Mouse (Mus musculus) adrenal gland, postnatal 36 days (tissue): ENCODE data around the gene Plek2. TPM values are rescaled to one million over a fixed set of nuclear protein-coding genes. Genes with fewer than 3 reads are reported as not detected.

Experiments
- DNase-seq, 2 experiments: peaks; one replicate each; pipeline ENCODE4 v3.0.0; 2021; ENCODE audit warnings: mixed read lengths in 1 of 2
- total RNA-seq, 2 experiments: library from RNA; stranded (reverse); gene quantifications; 2 replicates each; pipeline ENCODE4 v1.2.3; 2021

Gene Plek2
- total RNA-seq, 2 experiments from 2014 or later, result 0.16 TPM; not detected in 1

DNA sequence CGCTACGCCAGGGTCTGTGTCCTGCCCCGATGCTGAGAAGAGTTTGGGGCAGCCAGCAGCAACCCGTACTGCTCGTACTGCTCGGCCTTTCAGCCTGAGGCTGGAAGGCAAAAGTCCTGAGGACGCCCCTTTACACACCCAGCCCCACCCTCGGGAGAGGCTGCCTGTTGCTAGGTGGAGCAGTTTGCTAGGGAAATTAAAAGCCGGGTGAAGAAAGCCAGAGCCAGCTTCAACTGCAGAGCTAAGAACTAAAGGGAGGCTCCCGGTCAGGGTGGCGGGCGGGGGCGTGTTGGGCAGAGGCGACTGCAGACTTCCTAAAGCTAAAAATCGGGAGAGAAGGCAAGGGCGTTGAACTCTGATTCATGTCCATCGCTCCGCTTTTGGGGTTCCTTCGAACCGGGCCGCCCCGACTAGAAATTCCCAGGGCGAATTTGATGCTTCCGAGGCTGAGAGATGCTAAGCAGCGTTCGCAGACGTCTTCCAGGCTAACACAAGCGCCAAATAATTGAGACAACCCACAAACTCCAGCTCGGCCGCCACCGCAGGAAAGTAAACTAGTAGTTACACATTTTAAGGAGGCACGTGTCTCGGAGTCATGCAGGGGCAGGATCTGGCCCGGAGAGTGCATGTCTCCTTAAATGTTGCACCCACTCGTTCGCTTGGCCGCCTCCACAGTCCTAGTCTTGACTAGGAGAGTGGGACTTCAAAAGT lies 5.1 kb upstream of the Plek2 start:
- DNase-seq, result peak in 1 of 2 experiments; percentile 38

DNA sequence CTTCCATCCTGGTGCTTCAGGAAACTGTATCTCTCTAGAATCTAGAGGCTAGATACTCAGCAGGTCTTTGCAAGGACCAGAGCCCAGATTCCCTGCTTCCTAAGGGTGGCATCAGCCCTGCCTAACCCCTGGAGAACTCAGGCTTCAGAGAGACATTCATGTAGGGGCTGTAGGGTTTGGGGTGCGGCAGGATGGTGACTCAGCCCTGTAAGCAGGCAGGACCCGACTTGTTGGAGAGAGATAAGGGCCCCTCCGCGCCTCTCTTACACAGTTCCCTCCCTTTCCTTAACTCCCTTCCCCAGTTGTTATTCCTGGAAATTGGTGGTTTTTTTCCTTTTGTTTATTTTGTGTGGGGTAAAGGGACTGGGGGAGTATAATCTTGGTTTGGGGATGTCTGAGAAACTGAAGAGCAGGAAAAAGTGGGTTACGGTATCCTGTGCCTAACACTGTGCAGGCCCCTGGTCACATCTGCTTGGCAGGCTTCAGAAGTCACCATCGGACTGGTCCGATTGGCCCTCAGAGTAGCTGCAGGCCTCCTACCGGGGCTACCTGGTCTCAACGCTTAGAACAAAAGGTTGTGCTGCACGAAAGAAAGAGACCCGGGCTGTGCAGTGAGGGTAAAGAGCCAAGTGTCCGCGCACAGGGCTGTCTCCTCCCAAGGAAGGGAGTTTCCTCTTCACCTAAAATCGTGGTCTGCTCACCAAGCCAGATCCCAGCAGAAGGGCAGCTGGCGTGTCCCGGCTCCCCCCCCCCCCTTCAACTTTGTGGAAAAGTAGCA lies 4.1 kb upstream of the Plek2 start:
- DNase-seq, result no peak

DNA sequence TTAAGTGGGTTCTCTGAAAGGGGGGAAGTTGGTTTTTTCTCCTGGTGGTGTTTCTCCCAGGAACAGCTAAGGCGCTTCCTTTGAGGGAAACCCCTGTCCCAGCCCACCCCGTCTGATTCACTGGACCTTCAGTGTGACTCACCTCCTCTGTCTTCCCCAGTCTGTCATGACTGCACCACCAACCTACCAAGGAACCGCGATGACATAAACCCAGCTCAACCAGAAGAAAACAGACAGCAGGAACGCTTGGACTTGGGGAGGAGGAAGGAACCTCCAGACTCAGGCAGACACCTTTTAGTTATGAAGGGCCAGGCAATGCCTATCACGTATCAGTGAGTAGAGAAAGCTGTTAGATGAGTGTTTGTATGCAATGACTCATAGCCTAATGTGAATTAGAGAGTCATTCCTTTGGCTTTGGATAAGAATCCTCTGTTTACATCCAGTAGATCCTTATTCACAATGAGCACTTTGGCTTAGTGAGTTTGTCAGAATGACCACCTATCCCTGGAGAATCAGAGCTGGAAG lies 1.4 kb upstream of the Plek2 start:
- DNase-seq, result no peak

DNA sequence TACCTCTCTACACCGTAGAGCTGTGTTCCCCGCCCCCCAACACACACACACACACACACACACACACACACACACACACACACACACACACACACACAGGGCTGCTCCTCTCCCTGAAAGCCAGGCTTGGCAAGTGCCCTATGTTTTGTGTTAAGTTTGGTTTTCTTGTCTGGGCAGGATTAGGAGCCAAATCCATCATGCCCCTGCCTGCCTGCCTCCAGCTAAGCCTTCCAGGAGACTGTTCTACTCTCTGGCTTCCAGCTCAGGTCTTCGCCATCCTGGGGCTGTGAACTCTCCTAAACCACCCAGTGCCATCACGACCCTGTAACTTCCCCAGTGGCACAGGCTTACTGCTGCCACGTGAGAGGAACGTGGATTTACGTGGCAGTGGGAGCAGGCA lies 2.3 kb downstream of the Plek2 start:
- DNase-seq, result no peak

DNA sequence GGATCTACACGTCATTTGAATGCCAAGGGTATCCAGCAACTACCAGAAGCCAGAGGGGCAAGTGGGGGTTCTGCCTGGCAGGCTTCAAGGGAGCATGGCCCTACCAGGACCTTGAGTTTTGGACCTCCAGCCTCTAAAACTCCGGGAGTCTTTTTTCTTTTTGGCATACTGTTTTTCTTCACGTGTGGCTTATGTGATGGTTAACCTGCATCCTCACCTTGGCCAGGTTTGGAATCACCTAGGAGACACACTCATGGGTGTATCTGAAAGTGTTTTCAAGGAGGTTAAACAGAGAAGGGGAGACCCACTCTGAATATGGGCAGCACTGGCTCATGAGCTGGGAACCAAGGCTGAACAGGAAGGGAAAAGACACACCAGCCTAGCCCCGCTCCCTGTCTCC lies 3.5 kb downstream of the Plek2 start:
- no peak for DNase-seq

DNA sequence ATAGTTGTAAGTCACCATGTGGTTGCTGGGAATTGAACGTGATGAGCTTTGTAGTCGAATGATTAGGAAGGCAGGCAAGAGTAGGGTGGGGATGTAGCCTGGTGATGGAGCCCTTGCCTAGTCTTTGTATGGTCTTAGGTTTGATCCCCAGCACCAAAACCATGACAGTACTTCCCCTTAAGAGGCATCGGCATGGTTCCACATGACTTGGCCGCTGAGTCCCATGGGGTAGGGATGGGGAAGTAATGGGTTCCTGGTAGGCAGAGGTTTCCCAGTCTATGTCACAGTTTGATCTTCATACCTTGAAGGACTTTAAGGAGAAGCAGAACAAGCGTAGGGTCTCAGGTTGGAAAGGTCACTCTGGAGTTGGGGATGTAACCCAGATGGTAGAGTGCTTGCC lies 5.3 kb downstream of the Plek2 start:
- DNase-seq, result no peak

DNA sequence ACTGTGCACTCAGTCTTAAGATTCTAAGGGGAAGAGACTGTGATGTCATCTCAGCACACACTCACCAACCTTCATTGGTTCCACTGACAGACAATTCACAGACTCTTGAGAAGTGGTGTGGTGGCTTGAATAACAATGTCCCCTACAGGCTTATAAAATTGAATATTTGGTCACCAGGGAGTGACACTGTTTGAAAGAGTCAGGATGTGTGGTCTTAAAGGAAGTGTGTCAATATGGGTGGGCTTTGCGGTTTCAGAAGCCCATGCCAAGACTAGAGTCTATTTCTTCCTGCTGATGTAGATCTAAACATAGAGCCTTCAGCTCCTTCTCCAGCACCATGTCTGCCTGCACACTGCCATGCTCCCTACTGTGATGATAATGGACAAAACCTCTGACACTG lies 8.9 kb downstream of the Plek2 start:
- no peak for DNase-seq

DNA sequence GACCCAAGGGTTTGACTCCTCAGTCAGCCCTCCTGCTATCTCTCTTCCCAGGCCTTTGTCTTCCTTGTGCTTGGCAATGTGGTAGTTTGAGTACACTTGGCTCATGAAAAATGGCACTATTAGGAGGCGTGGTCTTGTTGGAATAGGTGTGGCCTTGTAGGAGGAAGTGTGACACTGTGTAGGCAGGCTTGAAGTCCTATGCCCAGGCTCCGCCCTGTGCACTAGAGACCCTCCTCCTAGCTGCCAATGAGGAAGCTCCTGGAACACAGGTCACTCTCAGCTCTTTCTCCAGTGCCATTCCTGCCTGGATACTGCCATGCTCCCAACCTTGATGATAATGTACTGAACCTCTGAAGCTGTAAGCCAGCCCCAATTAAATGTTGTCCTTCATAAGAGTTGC lies 15.6 kb downstream of the Plek2 start:
- DNase-seq, result no peak

DNA sequence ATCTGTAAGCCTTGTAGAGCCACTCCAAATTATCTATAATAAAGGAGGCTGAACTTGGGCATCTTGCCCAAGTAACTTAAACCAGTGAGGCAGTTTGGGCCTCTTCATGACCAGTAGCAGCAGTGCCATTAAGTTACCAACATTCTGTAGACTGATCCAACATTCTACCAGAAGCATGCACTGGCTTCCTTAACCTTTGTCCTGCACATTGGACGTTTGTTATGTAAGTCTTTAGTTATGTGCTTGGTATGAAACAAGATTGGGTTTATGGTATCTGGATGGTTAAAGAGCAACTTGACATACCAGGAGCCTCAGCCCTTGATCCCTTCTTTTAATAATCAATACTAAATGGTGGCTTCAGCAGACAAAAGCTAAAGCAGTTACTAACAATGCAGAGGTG lies 16.7 kb downstream of the Plek2 start:
- DNase-seq, result no peak

DNA sequence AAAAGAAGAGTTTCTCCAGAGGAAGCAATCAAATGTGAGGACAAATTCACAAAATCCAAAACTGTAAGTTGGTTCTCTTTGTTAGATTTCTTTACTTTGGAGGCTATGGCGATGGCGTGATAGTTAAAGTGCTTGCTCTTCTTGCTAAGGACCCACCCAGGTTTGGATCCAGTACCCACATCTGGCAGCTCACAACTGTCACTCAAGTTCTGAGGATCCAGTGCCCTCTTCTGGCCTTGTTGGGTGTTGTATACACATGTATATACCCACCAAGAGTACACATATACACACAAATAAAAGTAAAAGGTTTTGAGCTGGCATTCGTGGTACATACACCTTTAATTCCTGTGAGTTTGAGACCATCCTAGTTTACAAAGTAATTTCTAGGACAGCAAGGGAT lies 32.2 kb downstream of the Plek2 start:
- no peak for DNase-seq

DNA sequence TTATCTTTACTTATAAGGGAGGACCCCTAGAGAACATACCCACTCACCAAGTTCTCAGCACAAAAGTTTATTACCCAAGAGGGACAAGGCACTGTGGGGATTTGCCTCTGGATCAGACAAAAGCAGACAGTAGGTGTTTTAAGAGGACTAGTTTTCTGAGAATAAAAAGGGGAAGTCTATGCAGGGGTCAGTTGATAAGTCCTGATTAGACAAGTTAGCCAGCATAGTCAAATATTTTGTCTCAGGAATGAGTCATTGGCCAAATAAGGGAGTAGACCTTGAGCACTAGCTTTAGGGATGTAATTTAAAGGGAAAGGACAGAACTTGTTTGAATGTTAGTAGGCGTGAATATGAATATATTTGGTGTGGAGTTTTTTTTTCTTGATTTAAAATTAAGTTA lies 38.6 kb downstream of the Plek2 start:
- no peak for DNase-seq

DNA sequence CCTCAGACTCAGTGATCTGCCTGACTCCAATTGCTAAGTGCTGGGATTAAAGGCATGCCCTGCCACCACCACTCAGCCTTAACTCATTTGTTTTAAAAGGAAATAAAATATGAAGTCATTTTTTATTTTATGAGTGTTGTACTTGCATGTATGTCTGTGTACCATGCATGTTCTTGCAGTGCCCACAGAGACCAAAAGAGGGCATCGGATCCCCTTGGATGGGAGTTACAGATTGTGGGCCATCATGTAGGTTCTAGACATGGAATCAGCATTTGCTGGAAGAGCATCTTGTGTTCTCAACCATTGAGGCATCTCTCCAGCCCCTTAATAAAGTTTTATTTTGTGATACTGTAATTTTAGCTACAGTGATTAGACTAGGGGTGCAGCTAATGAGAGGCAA lies 41.3 kb downstream of the Plek2 start:
- peak in 1 of 2 experiments; percentile 11 for DNase-seq

DNA sequence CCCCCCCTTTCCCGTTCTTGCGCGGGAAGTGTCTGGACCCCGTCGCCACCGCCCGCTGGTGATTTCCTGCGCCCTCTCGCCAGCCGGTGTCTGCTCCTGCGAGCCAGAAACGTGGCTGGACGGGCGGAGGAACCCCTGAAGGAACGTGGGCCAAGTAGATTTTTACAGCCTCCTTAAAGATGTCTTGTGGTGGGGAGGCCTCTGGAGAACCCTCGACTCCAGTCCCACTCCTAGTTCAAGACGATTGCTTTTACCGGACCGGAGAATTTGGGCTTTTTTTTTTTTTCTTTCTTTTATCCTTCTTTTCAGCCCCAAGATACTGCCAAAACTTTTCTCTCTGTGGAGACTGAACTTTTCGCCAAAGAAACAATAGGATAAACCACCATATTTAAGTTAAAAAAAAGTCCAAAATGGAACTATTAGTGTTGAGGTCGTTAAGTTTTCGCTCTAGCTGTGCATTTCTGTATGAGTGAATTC lies 44.5 kb downstream of the Plek2 start:
- no peak for DNase-seq

DNA sequence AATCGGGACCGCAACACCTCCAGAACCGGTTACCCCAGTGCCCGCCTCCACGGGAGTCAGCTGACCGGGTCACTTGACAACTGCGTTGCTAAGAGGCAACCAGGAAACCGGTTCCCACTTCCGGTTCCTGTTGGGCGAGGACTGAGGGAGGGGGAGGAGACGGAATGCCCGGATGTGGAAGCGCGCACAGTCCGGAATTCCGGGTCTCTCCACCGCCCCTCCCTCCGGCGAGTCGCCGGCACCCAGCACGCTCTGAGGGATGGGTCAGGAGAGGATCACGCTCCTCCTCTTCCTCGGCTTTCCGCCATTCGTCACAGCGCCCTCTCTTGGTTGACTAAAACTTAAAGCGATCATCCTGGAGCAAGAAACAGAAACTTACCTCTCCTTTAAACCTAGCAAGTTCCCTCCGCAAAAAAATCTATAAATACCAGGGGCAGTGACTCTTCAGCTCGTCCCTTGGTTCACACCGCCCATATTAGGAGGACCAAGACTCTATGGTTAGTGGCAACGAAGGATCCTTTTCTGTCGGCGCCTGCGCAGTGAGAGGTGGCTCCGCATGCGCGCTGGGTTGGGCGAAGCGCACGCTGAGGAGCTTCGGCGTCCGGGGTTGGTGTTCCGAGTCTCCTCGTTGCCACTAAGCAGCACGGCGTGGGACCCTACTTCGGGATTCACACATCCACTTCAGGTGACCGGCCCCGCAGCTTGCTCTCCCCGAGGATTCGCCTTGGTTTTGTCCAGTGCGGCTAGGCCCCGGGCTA lies 45.1 kb downstream of the Plek2 start, which contains the start of the genes Atp6v1d and Eif2s1:
Gene Atp6v1d, minus strand, starts transcription at position 143 of the 758 bp plus-strand sequence.
Gene Eif2s1, plus strand, starts transcription at position 324 of the 758 bp plus-strand sequence.
- DNase-seq, result peak; percentile 99

DNA sequence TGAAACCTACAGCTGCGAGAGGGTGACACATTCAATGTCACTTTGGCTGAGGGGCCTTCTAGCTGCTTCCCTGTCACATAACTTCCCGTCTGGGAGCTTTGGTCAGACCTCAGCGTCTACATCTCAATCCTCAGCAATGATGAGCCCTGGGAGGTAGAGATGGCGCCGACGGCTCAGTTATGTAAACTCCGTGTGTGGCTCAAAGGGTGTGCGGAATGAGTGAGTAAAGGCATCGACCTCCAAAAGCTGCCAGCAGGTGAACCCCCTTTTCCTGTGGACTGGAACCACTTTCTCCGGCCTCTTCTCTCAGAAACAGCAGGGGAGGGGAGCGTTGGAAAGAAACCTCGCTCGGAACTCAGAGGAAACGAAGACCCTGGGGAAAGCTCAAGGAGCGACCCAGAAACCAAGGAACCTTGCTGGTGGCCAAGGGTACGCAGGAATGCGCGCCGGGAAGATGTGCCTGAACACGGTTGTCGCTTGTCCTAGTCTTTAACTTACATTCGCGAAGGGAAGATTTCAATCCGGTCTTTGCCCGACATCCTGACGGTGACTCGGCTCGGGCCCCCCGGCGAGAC lies 45.8 kb downstream of the Plek2 start:
- DNase-seq, result no peak

DNA sequence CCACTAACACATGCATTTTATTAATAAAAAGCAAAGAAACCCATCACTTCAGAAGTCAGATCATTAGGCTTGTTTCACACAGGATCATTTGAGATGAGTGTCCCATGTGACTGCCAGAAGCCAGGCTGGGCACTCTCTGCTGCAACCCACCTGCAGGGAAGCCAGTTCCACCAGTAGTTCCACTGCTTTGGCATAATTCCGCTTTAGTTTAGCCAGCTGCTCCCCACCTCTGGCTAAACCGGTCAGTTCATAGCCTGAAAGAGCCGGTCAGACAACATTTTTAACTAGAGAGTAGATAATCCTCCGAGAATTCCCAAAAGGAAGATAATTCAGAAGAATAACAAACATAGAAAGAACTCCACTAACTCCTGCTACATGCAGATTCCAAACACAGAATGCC lies 58.5 kb downstream of the Plek2 start:
- no peak for DNase-seq

DNA sequence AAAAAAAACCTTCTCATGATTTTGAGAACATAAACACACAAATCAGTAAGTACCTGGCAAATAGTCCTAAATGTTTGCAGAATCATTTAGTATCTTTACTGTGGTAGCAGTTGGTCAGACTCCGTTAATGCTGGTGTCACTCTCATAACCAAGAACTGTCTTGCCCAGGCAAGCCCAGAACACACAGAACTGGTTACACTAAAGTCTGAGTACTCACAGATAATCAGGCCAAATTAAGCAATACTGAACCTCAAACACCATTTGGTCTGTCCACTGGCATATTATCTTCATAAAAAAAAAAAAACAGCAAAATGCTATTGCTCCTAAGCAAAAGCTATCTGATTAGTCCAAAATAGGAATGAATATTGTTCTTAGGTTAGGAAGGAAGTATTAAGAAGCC lies 64.3 kb downstream of the Plek2 start:
- DNase-seq, result no peak

DNA sequence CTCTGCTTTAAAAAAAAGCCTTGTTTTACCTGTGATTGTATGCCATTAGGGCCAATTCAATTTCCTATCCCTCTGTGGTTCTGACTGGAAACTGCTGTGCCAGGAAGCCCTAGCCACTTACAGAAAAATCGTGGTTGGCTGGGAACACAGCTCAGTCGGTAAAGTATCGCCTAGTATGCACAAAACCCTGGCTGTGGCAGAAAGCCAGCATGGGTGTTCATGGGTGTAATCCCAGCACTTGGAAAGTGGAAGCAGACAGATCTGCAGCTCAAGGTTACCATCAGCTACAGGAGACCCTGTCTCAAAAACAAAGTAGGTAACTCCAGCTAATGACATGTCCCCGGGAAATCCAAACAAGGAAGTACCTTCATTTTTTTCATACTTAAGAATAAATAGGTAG lies 66.9 kb downstream of the Plek2 start:
- peak in 1 of 2 experiments; percentile 10 for DNase-seq
